Mouse (Mus musculus): ENCODE results near the gene Elmod1. TPM values are rescaled to one million over a fixed set of nuclear protein-coding genes. Genes with fewer than 3 reads are reported as not detected.

The Elmod1 gene
- polyA plus RNA-seq, 2 experiments = 0.03 TPM; not detected in 1

DNA sequence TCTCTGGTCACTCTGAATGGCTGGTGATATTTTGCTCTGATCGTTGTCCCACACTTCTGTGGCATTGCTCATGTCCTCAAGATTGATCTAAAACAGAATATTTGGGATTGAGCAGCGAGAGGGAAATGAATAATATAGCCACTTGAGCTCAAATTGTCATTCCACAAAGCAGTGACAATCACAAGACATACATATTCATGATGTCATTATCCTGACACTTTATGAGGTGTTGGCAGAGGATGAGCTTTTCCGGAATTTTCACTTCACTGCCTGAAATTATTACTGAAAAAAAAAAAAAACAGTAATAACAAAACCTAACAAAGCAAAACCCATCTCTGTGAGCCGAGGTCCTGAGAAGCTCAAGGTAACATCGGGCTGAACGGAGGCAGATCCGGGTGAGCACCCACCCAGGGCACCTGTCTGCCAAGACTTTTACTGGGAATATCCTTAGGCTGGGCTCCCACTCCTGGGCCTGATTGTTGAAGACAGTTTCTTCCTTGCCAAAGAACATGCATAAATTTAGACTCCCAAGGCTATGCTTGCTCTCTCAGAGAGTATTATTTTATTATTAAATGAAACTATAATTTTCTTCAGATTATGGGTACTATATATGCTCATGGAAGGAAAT, 71.8 kb downstream of the Elmod1 start:
- 61% methylated on average over 7 of the region's 7 CpGs for WGBS (ENCODE audit: insufficient replicate concordance)
- no peak overlapping the region for H3K9ac ChIP-seq (replicated peaks)
- no peak overlapping the region for H3K4me3 ChIP-seq (ENCODE audit: insufficient read depth in 1 of 2, low read depth in 2 of 2, low read length in 2 of 2)
- no peak overlapping the region for H3K27ac ChIP-seq
- ATAC-seq (ENCODE audit: insufficient read depth) = no peak
- TF ChIP-seq EP300 (IDR thresholded peaks at IDR 0.05; ENCODE audit: low read depth) (no peak), CTCF (IDR thresholded peaks at IDR 0.05; ENCODE audit: low read depth) (no peak)
- H3K4me2 ChIP-seq (ENCODE audit: low read depth) = no peak overlapping the region
- no peaks in the 10 kb centered on the region for H3K36me3 ChIP-seq (replicated peaks; ENCODE audit: control insufficient read depth, insufficient read depth, low read depth)
- H3K4me1 ChIP-seq (replicated peaks; ENCODE audit: control insufficient read depth in 2 of 2, insufficient read depth in 2 of 2, low read length in 1 of 2) = no peaks in the 10 kb centered on the region
- H3K27me3 ChIP-seq (ENCODE audit: control insufficient read depth, insufficient read depth, low read length) = no peaks in the 10 kb centered on the region
- no peaks in the 10 kb centered on the region for H3K9me3 ChIP-seq (ENCODE audit: control insufficient read depth, low read length)
- no peak for DNase-seq (ENCODE audit: low read depth in 3 of 3, low spot score in 3 of 3)

DNA sequence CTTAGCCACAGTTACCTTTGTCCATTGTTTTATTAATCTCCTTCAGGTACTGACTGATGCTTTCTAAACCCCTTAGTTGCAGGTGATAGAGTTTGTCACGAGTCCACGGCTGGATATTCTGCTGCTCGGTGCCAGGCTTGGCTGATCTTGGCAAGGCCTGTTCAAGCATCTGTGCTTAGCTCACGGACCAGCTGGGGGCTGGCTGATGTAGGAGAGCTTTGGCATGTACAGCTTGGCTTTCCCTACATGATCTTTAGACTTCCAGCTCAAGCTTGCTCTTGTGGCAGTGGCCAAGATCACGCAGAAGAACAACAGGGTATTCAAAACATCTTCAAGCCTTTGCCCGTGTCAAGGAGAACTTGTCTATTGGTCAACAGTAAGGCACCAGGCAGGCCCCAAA, 75.3 kb downstream of the Elmod1 start:
- no peak overlapping the region for H3K4me3 ChIP-seq (ENCODE audit: insufficient read depth in 1 of 2, low read depth in 2 of 2, low read length in 2 of 2)
- no peak overlapping the region for H3K4me2 ChIP-seq (ENCODE audit: low read depth)
- DNase-seq (ENCODE audit: low read depth in 3 of 3, low spot score in 3 of 3) (no peak), ATAC-seq (ENCODE audit: insufficient read depth) (no peak)
- no peak for TF ChIP-seq EP300 (IDR thresholded peaks at IDR 0.05; ENCODE audit: low read depth)
- H3K36me3 ChIP-seq (replicated peaks; ENCODE audit: control insufficient read depth, insufficient read depth, low read depth) = no peaks in the 10 kb centered on the region
- H3K4me1 ChIP-seq (replicated peaks; ENCODE audit: control insufficient read depth in 2 of 2, insufficient read depth in 2 of 2, low read length in 1 of 2) = no peaks in the 10 kb centered on the region
- H3K9ac ChIP-seq (replicated peaks) = no peak overlapping the region
- H3K27me3 ChIP-seq (ENCODE audit: control insufficient read depth, insufficient read depth, low read length) = no peaks in the 10 kb centered on the region
- H3K27ac ChIP-seq = no peak overlapping the region
- no peaks in the 10 kb centered on the region for H3K9me3 ChIP-seq (ENCODE audit: control insufficient read depth, low read length)
- WGBS (ENCODE audit: insufficient replicate concordance) = 69% methylated on average over 6 of the region's 6 CpGs

DNA sequence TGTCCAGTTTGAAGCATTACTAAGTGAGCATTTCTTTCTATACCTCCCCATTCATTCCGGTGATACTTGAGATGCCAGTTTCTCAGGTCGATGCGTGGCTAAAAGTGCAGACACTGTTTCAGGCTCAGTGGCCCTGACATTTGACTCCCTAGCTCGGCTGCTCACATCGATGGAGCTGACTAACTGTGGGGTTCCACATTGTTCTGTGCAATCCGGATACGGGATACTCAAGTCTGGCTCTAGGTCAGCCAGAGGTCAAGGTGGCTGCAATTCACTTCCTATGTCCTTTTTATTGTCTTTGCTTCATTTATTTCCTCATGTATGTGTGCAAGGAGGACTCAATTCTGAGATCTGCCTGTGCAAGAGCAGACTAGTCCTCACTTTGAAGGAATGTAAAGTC, 79.3 kb downstream of the Elmod1 start:
- Histone ChIP-seq H3K4me1 (replicated peaks; ENCODE audit: control insufficient read depth in 2 of 2, insufficient read depth in 2 of 2, low read length in 1 of 2) (no peaks in the 10 kb centered on the region), H3K36me3 (replicated peaks; ENCODE audit: control insufficient read depth, insufficient read depth, low read depth) (no peaks in the 10 kb centered on the region), H3K27ac (no peak overlapping the region), H3K4me3 (ENCODE audit: insufficient read depth in 1 of 2, low read depth in 2 of 2, low read length in 2 of 2) (no peak overlapping the region), H3K9ac (replicated peaks) (no peak overlapping the region), H3K27me3 (ENCODE audit: control insufficient read depth, insufficient read depth, low read length) (no peaks in the 10 kb centered on the region), H3K9me3 (ENCODE audit: control insufficient read depth, low read length) (no peaks in the 10 kb centered on the region), H3K4me2 (ENCODE audit: low read depth) (no peak overlapping the region)
- TF ChIP-seq EP300 (IDR thresholded peaks at IDR 0.05; ENCODE audit: low read depth) (no peak), CTCF (IDR thresholded peaks at IDR 0.05; ENCODE audit: low read depth) (no peak)
- DNase-seq (ENCODE audit: low read depth in 3 of 3, low spot score in 3 of 3) = no peak
- WGBS (ENCODE audit: insufficient replicate concordance) = 64% methylated on average over 7 of the region's 7 CpGs
- no peak for ATAC-seq (ENCODE audit: insufficient read depth)

DNA sequence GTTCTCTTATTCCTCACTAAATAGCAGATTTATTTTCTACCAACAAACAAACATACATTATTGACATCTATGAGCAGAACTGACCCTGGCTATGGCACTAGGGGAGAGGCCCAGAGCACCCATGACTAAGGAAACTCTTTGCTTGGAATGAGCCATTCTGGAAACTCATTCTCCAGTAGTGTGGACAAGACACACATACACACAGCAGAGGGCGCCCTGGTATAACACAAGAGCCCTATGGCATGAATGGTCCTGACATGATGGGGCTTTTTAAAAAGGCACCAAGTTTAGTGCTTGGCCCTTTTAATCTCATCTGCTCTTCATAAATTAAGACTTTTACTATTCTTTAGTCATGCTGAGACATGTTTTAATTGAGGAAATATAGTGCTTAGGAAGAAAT, 85.0 kb downstream of the Elmod1 start:
- Histone ChIP-seq H3K9me3 (ENCODE audit: control insufficient read depth, low read length) (no peaks in the 10 kb centered on the region), H3K27ac (no peak overlapping the region), H3K4me3 (ENCODE audit: insufficient read depth in 1 of 2, low read depth in 2 of 2, low read length in 2 of 2) (no peak overlapping the region), H3K4me2 (ENCODE audit: low read depth) (no peak overlapping the region), H3K4me1 (replicated peaks; ENCODE audit: control insufficient read depth in 2 of 2, insufficient read depth in 2 of 2, low read length in 1 of 2) (no peaks in the 10 kb centered on the region), H3K27me3 (ENCODE audit: control insufficient read depth, insufficient read depth, low read length) (no peaks in the 10 kb centered on the region), H3K36me3 (replicated peaks; ENCODE audit: control insufficient read depth, insufficient read depth, low read depth) (no peaks in the 10 kb centered on the region), H3K9ac (replicated peaks) (no peak overlapping the region)
- TF ChIP-seq EP300 (IDR thresholded peaks at IDR 0.05; ENCODE audit: low read depth) = no peak
- peak; percentile 20; the same call in 1 of the 2 replicates for TF ChIP-seq CTCF (IDR thresholded peaks at IDR 0.05; ENCODE audit: low read depth)
- WGBS (ENCODE audit: insufficient replicate concordance) = 4% methylated on average over 1 of the region's 1 CpGs
- DNase-seq (ENCODE audit: low read depth in 3 of 3, low spot score in 3 of 3) = no peak
- ATAC-seq (ENCODE audit: insufficient read depth) = no peak

- no peak overlapping the region for H3K4me2 ChIP-seq (ENCODE audit: low read depth)
- WGBS (ENCODE audit: insufficient replicate concordance) = 85% methylated on average over 23 of the region's 23 CpGs
- ATAC-seq (ENCODE audit: insufficient read depth) (no peak), DNase-seq (ENCODE audit: low read depth in 3 of 3, low spot score in 3 of 3) (no peak)
- no peaks in the 10 kb centered on the region for H3K36me3 ChIP-seq (replicated peaks; ENCODE audit: control insufficient read depth, insufficient read depth, low read depth)
- no peaks in the 10 kb centered on the region for H3K9me3 ChIP-seq (ENCODE audit: control insufficient read depth, low read length)
- TF ChIP-seq EP300 (IDR thresholded peaks at IDR 0.05; ENCODE audit: low read depth) = no peak
- no peak for TF ChIP-seq CTCF (IDR thresholded peaks at IDR 0.05; ENCODE audit: low read depth)
- H3K9ac ChIP-seq (replicated peaks) = no peak overlapping the region
- no peaks in the 10 kb centered on the region for H3K27me3 ChIP-seq (ENCODE audit: control insufficient read depth, insufficient read depth, low read length)
- H3K4me3 ChIP-seq (ENCODE audit: insufficient read depth in 1 of 2, low read depth in 2 of 2, low read length in 2 of 2) = no peak overlapping the region
- no peak overlapping the region for H3K27ac ChIP-seq
- no peaks in the 10 kb centered on the region for H3K4me1 ChIP-seq (replicated peaks; ENCODE audit: control insufficient read depth in 2 of 2, insufficient read depth in 2 of 2, low read length in 1 of 2)
Observed at GRCm38 (mm10) chr9:53883588-53884280, 91.4 kb downstream of the Elmod1 start.
